Mouse (Mus musculus) thymus, postnatal 0 days (tissue): ENCODE measurements at regions not wholly inside any gene's neighbourhood (a gene's known extent, or its start where the extent isn't known, plus 50 kb on each side); places are given as distances from the start of the nearest gene placed in this dataset.

Source experiments
- DNase-seq: peaks from one replicate; pipeline ENCODE4 v3.0.0-alpha.2; 2015; ENCODE audit warnings: low spot score

DNA sequence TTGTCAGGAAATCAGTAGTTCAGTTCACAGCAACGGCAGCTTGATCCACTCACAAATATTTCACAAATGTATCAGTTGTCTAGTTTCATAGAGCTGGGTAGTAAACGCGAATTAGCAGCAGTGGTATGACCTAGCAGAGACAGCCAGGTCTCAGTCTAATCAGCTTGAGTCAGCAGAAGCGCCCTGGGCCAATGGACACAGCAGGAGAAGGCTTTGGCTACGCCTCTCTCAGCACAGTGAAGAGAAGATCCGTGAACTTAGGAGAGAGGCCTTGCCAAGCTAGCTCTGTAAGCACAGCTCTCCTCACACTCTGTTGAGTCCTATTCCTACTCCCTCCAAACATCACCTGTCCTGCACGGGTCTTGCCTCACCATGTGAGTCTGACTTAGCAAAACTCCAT lies 188.0 kb downstream of the Zfp326 start:
- DNase-seq: no peak

DNA sequence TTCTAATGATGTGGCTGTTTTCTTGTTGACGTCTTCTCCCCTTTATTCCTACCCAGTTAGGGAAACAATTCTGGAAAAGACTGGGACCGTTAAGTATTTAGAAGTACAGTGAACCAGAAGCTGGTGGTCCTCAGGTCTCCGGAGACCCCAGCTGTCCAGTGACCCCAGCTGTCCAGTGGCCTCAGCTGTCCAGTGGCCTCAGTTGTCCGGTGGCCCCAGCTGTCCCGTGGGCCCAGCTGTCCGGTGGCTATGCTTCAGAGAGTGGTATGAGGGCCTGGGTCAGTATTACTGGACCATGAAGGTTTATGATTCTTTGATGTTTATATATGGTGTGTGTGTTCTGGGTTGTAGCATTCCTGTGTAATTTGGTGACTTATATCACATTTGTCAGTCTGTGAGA lies 186.6 kb downstream of the Zfp326 start:
- no peak for DNase-seq

DNA sequence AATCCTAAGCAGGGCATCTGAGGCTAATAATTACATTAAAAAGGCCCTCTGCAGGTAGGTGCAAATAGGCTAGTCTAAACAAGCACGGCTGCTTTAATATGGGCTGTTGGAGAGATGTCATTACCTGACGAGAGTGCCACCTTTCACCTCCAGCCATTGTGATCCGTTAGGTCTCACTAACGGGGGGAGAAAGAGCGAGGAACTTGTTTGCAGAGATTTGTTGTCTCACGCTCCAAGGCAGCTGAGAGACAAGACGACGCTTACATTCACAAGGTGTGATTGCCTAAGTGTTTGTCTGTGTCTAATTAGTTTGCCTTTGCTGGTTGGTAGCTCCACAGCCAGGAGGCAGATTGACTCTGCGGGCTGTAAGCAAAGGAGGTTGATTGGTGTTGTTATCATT lies 180.3 kb downstream of the Zfp326 start:
- DNase-seq: no peak

DNA sequence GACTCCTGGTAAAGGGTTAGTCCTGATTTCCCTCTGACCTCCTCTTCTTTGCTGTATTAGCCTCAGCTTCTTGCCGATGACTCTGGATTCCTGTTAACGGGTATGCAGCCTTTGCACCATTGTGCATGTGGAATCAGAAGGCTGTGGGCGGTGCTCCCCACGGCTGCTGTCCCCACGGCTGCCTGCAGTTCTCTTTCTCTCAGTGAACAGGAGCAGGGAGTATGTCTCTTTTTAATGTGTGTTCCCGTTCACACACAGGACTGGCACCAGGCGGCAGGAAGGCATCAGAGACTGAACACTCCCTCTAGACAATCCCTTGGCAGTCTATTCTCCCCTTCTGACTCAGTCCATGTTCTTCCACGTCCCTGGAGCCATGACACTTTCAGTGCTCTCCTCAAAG lies 178.9 kb downstream of the Zfp326 start:
- DNase-seq: no peak

DNA sequence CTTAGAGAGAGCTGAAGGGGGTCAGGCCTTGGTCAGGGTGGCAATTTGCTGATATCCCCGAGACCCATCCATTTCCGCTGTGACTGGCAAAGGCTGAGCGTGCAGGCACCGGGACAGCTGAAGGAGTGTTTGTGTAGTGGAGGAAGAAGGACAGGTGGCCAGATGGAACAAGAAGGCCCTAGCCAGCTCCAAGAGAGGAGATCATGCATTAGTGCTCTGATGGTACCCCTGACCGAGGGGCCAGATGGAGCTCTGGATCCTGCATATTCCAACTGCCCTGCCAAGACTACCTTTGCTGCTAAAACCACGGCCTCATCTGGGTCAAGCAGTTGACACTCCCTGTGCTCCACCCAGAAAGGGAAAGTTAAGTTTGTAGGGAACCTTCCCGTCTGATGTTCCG lies 174.7 kb downstream of the Zfp326 start:
- no peak for DNase-seq

DNA sequence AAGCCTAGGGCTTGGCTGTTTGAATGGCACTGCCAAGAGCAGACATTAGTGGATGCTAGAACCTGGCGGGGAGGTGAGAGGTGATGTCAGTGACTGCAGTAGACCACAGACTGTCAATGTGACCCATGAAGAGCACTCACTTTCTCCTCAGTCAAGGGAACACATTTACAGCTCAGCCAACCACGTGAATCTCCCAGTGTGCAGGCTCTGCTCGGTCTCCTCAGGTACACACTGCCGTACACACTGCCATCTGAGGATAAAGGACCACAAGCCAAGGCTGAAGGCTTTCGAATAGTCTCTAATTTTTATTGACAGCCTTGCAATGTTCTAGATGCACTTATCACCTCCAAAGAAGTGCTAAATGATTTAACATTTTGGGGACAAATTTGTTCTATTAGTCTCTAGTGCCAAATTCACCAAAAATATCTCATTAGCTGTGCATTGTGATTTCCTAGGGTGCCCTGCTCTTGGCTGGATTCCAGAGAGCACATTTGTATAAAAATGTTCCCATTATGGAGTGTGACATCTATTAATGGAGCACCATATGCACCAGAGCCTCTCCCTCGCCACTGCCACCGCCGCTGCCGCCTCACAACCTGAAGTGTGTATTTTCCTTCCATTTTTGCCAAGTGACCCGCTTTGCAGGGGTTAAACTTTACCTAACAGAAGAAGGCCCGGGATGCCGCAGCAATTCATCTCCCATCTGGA lies 168.7 kb downstream of the Zfp326 start:
- DNase-seq: no peak

DNA sequence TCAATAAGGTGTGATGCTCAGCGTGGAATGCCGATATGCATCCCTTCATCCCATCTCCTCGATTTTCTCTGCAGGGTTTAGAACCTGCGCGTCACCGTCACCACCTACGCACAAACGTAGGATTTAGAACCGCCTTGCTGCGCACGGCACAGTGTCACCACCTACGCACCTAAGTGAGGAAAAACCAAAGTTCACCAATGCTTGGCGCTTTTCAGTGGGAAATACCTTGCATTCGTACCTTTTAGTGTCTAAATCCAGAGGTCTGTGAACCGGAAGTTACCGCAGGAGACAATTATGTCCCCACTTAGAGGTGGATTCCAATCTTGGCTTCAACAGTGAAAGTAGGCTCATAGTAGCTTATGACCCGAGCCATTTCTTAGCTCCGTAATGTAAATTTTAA lies 162.0 kb downstream of the Zfp326 start:
- no peak for DNase-seq

DNA sequence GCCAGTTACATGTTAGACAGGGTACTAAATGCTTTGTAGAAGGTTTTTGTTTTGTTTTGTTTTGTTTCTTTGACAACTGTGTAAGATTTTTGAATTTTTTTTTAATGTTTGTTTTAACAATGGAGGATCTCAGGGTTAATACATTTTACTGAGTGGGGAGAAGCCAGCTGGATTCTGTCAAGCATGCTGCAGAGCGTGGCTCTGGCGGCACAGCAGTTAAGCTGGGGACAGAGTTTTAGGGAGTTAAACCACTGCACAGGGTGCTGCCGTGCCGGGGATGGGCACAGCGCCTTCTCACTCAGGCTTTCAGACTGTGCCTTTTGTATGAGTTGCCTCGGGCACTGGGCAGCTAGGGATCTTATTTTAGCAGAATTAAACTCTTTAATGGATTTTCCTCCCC lies 159.8 kb downstream of the Zfp326 start:
- DNase-seq: no peak

DNA sequence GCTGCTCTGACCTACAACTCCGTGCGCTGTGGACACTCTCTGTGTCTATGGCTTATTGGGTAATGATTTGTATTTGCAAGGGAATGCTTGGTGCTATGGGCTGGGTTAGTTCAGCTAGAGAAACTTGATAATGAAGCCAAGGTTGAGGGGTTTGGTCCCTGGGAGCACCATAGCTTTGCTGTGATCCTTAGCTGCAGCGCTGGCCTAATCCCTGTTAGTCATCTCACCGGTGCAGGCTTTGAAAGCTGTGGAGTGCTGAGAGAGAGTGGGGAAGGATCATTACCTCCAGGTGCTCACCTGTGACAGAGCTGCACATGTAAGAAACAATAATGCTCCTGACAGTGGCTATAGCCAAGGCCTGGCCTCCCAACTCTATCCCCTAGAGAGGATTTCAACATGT lies 156.6 kb downstream of the Zfp326 start:
- no peak for DNase-seq

DNA sequence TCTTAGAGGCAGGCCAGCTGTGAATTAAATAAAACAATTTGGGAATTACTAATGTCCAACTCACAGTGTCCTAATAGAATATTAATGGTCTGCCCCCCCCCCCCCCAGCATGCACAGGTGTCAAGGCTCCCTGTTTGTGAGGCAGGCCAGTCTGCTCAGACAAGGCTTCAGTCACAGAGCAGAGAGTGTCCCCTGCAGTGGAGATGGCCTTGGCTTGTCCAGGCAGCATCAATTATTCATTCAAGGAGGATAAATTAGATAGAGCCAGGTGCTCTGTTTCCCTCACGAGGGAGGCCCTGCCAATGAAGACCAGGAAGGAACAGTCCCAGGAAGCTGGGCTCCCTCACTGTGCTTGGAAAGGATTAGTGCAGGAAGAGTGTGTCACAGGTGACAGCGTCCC lies 150.5 kb downstream of the Zfp326 start:
- DNase-seq: no peak

DNA sequence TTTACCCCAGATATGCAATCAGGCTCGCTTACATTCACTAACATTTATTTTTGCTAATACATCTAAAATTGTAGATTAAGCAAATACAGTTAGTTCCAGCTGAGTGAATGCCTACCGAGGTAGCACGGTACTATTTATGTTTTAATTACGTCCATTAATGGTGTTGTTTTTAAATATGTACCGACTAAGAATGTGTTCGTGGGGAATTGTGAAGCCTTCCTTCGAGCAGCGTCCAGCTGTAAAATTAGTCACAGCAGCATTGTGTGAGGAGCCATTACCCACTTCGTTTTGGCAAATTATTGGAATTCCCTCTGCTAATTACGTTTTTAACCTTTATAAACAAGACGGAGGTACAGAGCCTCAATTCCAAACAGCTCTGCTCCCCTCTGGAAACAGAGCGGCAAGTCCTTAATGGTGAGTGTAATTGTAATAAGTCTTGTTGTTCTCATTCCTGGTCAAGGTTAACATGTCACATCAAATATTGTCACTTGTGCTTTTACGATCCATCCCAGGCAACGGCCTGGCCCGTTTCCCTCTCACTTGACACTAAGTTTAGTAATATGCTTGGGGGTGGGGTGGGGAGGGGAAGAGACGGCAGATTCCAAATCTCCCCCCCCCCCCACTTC lies 128.0 kb downstream of the Zfp326 start:
- no peak for DNase-seq

DNA sequence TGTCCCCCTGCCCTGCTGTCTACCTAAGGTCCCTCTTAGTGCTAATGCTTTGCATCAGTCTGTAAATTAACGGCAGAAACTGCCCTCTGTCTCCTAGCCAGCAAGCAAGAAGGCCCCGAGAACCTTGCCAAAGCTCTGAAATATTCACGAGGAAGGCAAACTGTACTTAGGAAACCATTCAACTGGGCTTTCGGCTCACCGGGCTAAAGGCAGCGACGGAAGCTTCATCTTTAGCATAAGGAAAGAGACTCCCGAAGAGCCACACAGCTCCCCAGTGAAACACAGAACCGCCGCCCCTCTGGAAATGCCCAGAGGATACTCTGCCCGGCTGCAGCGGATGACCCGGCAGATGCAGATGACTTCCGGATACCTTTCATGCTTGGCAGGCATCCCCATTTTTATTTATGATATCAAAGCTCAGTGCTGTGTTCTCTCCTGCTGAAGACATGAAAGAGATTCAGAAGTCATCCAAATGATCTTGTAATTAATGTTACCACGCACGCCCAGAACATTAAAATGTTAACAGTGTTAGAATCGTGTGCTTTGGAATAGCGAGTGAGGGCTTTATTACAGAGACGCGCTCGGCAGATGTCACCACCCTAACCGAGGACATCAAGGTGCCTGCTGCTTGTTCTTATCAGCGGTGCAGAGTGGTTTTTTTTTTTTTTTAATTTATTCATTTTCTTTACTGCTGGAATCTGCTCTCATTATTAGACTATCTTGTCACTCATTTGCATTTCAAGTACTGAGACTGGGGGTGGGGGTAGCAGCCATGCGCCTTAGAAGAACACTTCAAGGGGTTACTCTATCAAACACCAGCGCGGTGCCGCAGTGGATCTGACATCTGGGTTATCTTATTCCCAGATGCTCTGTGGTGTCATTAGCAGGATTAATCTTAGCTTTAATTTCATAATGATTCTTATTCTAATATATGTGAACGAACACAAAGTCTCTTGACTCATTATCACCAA lies 127.2 kb downstream of the Zfp326 start:
- no peak for DNase-seq

DNA sequence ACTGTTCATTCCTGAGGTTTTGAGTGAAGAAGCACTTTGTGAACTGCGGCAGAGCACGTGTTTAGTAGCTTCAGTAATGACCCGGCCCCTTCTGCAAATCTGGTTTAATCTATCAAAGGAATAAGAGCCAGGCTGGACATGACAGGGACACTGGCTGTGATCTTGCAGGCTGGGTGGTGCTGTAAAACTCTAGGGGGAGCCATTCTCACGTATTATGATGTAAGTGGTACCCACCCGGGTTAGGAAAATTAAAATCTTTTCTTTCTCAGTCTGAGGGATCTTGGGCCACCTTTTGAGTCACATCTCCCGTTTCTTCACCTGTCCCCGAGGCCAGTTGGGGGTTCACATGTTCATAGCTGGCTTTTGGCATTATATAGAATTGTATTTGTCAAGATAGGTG lies 126.0 kb downstream of the Zfp326 start:
- DNase-seq: no peak

DNA sequence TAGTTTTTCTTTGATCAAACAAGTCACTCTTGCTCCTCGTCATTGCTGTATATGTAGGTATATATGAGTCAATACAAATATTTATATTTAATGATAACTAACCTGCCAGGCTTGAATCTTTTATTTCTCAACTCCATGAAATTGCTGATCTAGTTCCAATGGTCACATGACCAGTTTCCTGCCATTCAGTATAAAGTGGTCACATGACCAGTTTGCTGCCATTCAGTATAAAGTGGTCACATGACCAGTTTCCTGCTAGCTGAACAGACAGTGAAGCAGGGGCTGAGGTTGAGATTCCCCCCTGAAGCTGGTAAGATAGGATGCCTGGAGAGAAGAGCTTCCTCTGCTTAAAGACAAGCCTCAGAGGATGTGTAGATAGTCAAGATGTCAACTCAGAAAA lies 117.9 kb downstream of the Zfp326 start:
- DNase-seq: no peak

DNA sequence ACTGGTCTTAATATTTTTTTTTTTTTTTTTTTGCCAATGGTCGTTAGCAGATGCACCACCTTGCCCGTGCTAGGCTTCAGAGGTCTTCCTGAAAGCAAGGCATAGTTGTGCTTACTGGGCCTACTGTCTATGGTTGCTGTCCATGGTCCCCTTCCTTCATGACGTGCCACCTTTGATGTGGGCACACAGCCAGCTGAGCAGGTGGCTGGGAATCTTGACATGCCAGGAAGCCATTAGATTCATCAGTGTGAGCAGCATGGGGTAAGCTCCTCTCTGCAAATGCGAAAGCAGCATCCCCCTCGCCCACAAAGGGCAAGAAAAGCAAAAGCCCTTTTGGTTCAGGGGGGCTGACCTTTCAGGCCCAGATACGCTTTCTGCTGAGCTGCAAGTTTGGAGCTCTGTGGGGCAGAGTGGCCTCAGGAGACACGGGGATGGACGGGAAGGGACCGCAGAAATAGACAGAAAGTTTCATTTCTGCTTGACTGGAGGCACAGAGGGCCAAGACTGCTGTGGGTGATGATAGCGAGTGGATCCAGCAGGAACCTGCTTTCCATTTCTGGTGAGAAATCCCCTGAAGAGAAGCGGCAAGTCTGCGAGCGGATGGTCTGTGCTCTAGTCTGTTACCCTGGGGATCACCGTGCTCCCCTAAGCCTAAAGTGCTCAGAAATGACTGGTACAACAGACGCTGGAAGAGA lies 116.8 kb downstream of the Zfp326 start:
- DNase-seq: no peak

DNA sequence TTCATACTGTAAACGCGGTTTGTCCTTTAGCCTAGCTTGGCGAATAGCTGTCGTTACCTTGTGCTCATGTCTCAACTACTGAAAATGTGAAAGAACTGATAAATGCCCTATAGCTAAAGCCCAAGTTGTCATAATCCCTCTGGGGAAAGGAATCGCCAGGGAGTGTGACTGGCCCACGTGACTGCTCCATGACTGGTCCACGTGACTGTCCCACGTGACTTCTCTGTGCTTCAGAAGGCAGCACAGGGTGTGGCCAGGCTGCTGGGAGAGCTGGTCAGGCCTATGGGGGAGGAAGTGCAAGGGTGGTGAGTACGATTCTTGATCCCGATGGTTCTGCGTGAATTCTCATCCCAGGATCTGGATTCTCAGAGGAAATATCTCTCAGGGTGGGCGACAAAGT lies 114.4 kb downstream of the Zfp326 start:
- no peak for DNase-seq

DNA sequence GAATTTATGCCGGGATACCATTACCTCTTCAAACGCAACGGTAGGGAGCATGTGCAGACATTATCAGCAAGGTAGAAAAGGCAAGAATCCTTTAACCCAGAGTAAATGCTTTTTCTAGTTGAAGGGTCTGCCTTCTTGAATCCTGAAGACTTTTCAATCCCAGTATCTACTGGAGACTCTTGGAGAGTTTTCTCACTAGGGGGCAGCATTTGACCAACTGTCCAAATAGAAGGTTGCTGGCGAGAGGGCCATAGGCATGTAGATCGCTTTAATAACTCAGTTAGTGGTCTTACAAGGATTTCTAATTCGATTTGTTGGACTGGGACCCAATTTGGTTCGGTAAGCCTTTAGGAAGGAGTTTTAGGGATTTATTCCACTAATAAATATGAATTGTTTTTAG lies 110.0 kb downstream of the Zfp326 start:
- DNase-seq: no peak

DNA sequence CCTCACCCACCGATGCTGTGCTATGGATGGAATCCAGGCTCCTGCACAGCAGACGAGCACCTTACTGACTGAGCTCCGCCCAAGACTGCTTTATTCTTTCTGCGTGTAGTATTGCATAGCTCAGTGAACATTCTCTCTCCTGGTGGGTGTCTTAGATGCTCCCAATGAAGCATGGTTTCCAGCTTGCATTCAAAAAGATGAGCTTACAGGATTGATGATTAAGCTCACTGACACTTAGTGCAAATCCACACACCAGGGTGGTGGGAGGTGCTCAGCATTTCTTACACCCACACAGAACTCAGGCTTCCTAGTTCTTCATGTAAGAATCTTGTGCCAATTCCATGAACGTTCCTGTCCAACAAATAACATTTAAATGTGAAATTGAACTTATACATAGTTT lies 106.8 kb downstream of the Zfp326 start:
- no peak for DNase-seq

DNA sequence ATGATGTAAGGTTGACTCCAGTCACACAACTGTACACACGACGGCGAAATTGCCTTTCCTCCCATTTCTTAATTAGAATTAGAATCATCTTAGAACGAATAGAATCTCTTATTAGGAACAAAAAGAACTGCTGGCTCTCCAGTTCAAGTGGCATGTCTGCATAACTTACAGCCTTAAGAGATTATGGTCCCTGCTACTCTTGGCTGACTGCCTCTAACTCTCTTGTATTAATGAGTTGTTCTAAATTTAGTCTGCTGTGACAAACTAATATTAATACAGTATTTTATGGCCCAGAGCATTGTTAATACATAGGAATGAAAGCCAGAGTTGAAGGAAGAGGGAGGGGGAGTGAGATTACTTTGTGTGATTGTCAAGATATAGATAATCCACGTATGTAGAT lies 100.4 kb downstream of the Zfp326 start:
- no peak for DNase-seq

DNA sequence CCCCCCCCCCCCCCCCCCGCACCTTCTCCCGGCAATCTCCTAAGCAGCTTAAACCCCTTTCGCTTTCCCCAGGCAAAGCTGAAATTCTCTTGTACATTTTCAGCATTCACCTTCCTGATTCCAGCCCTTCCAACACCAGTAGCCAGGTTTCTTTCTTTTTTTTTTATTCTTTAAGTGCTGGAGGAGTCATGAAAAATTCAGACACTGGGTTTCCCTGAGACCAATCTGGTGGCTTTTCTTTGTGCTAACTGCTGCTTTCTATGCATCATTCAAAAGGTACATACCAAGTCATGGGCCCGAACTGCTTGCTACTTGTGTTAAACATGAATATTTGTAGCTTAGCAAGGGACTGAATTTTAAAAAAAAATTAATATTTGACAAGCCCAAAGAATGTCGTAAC lies 99.7 kb downstream of the Zfp326 start:
- no peak for DNase-seq

DNA sequence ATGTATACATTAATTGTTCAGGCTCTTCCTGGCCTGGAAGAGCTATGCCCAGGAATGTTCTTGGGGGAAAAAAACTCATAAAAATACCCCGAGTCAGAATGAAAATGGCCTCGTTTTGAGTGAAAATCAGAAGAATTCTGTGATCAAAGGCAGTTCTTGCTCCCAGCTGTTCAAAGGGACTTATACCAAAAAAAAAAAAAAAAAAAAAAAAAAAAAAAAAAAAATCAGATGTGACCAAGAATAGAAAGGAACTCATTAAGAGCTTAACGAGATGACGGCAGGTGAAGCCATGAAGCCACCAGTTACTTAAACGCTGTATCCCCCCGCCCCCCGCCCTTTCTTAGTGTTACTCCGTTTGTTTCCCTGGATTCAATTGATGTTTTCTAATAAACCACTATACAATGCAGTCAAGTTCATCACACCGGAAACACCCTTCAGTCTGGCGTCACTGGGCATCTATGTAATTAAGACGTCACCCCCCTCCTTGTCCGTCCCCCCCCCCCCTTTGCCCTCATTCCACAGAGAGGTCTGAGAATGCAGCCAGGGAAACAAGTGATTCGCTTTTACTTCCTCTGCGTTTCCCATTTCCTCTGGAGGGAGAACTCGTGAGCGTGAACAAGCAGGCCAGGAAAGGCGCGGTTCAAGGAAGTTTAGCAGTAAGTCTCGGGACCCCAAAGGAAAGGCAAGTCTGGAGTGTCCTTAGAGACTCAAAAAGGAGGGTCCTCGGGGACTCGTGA lies 99.1 kb downstream of the Zfp326 start:
- DNase-seq: no peak
